Mouse (Mus musculus) ES-E14 (cell line): ENCODE measurements around the gene Abca17.

ENCODE experiments used
- CHD2 ChIP-seq: IDR thresholded peaks from 2 replicates; pipeline ENCODE4 v1.6.1; 2014; ENCODE audit warnings: mild to moderate bottlenecking, low read depth, low read length, inconsistent platforms
- ZC3H11A ChIP-seq: IDR thresholded peaks from 2 replicates; pipeline ENCODE4 v1.6.1; 2012; ENCODE audit warnings: low read depth, mild to moderate bottlenecking, inconsistent platforms, low read length, borderline replicate concordance

DNA sequence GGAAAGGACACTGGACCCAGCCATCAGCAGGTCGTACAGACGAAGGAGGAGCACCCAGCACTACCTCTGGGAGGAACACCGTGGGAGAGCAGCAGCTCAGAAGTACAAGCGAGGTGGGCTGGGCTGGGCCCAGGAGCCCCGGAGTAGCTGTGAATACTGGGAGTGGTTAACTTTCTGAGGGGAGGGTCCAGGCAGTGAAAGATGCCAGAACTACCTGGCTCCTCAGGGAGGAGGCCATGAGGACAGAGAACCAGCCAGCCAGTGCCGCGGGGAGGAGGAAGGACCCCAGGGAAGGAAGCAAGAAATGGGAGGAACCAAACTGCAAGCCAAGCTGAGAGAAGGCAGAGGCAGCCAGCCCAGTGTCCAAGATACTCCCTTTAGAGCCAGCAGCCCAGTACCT lies 122.9 kb downstream of the Abca17 start:
- TF ChIP-seq ZC3H11A (no peak), CHD2 (no peak)
